Mouse (Mus musculus) stomach, postnatal 0 days (tissue): ENCODE data around the gene Vapa.
"Not testable (repeated sequence)": the region's sequence is repeated elsewhere in the genome, so short reads cannot be mapped to it uniquely, and the experiment has no call there.

Experiments
- CTCF ChIP-seq: IDR thresholded peaks from 2 replicates; pipeline ENCODE4 v1.5.1; 2016; ENCODE audit warnings: antibody characterized with exemption, low read depth, mild to moderate bottlenecking, moderate library complexity
- EP300 ChIP-seq: optimal IDR thresholded peaks from 2 replicates; pipeline ENCODE3; 2016; ENCODE audit warnings: antibody characterized with exemption

- not testable (repeated sequence) for TF ChIP-seq CTCF, EP300
Observed at GRCm38 (mm10) chr17:65532381-65532780, 81.0 kb downstream of the Vapa start.
